Mouse (Mus musculus): Measurements from ENCODE around the gene Fgfrl1. TPM values are rescaled to one million over a fixed set of nuclear protein-coding genes. Genes with fewer than 3 reads are reported as not detected.
A peak's percentile ranks its signal among the peaks of the same experiment; 100 is the strongest.

Fgfrl1 gene
- total RNA-seq, 2 experiments from 2014 or later = 19.7 to 21.7 TPM

DNA sequence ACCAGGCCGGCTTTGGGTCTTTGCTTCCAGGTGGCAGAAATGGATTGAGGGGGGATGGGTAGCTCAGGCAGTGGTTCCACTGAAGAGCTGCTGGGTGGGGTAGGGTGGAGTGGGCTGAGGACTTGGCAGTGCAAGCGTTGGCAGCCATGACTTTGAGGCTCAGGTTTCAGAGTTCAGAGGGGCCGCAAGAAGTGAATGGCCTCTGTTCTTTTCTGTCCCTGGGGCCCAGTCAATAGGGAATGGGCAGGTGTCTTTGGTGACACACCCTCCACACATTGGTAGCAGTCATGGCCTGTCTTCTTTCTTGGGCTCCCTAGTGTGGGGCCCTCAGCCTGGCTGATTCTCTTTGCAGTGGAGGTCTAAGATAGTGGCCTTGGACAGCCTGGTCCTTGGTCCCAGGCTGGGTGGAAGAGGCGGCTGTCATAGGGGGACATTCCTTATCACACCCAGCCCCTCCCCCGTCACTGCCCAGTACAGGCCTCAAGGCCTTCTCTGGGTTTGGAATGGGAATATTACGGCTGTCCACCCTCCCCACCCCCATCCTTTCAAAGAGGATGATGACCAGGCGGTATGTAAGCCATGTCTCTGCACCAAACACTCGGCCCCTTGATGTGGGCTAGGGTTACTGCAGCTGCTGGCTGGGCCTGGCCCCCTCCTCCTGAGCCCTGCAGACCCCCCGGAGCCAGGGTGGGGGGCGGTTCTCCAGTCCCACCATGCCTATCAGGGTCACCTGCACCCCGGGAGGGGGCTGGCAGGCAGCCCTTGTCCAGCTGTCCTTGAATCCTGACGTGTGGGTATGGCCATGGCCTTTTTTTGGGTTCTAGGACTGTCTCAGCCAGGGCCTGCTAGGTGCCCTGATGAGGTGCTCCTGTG lies 11.8 kb downstream of the Fgfrl1 start:
- DNase-seq (ENCODE audit: extremely low spot score in 1 of 2, low spot score in 2 of 2) = no peak
- H3K4me3 ChIP-seq = no peak overlapping the region
- intact Hi-C loops (cut with DNase I) = no loop called here
- no peak for TF ChIP-seq CTCF (IDR thresholded peaks at IDR 0.05)
- H3K27ac ChIP-seq = no peak overlapping the region

DNA sequence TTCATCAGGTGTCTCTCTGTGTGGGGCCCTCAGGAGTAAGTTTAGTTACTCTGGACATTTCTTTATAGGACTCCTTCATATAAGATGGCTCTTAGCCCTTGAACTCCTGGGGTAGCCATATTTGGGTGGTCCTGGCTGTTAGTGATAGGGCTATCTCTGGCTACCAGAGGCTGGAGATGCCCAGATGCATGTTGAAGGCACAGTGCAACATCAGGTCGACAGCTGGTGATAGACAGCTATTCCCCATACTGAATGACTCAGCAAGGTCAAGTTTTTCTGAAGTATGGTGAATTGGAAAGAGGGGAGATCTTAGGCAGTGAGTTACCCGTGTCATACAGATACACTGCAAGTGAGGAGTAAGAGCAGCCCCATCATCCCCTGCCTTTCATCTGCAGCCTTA lies 15.6 kb downstream of the Fgfrl1 start:
- Histone ChIP-seq H3K4me3 (no peak overlapping the region), H3K27ac (no peak overlapping the region)
- TF ChIP-seq CTCF (IDR thresholded peaks at IDR 0.05) = no peak
- DNase-seq (ENCODE audit: extremely low spot score in 1 of 2, low spot score in 2 of 2) = no peak
- intact Hi-C loops (cut with DNase I) = no loop called here

DNA sequence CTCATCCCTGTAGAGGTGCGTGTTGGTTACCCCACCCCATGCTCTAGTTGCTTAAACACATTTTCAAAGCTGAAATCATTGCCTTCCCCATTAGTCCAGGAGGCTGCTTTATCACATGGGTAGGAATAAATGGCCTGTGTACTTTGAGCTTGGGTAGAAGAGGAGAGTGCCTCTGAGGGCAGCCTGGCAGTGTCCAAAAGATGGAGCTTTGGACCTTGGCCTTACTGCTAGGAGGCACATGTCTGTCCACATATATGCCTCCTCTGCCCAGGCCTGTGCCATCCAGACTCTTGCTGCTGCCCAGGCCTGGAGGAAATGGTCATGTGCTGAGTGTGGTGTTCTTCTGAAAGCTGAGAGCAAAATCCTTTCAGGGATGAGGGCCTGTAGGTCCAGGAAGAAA lies 16.2 kb downstream of the Fgfrl1 start:
- no peak for TF ChIP-seq CTCF (IDR thresholded peaks at IDR 0.05)
- no peak for DNase-seq (ENCODE audit: extremely low spot score in 1 of 2, low spot score in 2 of 2)
- H3K4me3 ChIP-seq = no peak overlapping the region
- H3K27ac ChIP-seq = no peak overlapping the region
- intact Hi-C loops (cut with DNase I) = no loop called here

DNA sequence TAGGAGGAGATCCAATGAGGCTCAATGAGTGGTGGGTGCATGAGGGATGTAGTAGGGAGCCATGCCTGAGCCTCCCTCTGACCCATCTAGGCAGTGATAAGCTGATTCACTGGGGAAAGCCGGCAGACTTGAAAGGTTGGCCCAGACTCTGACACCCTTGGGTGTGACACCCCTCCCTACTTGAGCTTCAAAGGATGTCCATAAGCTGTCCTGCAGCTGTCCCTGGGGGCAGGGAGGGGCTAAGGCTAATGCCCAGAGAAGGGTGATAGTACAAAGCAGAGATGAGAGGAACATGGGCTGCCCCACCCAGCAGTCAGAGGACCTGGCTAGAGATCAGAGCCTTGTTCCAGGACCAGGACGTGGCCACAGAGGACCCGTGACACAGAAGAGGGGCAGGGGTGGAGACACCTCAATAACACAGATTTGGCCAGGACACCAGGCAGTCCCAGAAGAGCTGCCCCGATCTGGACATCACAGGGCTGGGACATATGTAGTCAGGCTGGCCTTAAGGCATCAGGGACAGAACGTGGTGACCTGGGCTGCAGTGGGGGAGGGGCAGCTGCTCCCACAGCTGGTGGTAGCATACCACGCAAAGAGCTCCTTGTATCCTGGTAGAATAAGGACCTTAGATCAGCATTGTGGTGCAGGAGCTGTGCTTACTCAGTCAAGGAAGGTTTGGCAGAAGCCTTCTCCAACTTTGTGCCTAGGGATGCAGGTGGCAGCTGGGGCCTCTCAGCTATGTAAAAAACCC lies 17.0 kb downstream of the Fgfrl1 start:
- H3K27ac ChIP-seq = no peak overlapping the region
- no peak for DNase-seq (ENCODE audit: extremely low spot score in 1 of 2, low spot score in 2 of 2)
- no peak overlapping the region for H3K4me3 ChIP-seq
- no peak for TF ChIP-seq CTCF (IDR thresholded peaks at IDR 0.05)
- intact Hi-C loops (cut with DNase I) = no loop called here

DNA sequence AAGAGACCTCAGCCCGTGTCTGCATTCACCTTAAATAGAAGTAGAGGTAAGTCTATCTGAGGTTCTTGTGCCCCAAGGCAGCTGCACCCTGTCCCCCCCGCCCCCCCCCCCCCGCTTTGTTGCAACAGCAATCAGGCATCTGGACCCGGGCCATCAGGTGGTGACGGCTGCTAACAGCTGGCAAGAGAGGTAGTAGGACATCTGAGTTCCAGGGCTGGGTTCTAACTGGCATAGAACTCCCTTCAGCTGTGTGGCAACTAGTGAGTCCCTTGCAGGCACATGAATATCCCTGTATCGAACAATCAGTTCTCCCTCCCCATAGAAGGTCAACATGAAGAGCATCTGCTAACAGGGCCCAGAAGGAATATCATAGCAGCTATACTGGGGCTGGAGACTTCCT lies 19.8 kb downstream of the Fgfrl1 start:
- intact Hi-C loops (cut with DNase I) = loop anchor here (2.0 kb wide), 1 partner anchor 15 kb away; no protein-coding TSS in a partner anchor
- TF ChIP-seq CTCF (IDR thresholded peaks at IDR 0.05) = no peak
- DNase-seq (ENCODE audit: extremely low spot score in 1 of 2, low spot score in 2 of 2) = no peak
- Histone ChIP-seq H3K27ac (no peak overlapping the region), H3K4me3 (no peak overlapping the region)

DNA sequence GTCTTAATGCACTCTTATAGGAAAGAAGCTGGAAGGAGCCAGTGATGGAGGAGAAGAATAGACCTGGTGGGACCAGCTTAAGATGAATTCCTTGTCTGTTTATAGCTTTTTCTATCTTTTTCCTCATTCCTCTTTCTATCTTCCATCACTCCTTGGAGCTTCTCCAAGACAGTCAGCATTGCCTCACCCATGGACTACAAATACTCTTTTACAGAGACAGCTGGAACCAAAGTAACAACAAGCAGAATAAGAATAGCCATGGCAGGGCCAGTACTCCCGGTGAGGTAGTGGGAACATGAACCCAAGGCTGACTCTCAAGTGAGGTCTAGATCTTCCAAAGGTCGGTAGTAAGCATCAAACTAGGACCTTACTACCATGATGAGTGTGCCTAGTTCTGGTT lies 20.9 kb downstream of the Fgfrl1 start:
- no peak for DNase-seq (ENCODE audit: extremely low spot score in 1 of 2, low spot score in 2 of 2)
- H3K27ac ChIP-seq = no peak overlapping the region
- H3K4me3 ChIP-seq = no peak overlapping the region
- no peak for TF ChIP-seq CTCF (IDR thresholded peaks at IDR 0.05)
- intact Hi-C loops (cut with DNase I) = loop anchor here (2.0 kb wide), 1 partner anchor 16 kb away; no protein-coding TSS in a partner anchor

DNA sequence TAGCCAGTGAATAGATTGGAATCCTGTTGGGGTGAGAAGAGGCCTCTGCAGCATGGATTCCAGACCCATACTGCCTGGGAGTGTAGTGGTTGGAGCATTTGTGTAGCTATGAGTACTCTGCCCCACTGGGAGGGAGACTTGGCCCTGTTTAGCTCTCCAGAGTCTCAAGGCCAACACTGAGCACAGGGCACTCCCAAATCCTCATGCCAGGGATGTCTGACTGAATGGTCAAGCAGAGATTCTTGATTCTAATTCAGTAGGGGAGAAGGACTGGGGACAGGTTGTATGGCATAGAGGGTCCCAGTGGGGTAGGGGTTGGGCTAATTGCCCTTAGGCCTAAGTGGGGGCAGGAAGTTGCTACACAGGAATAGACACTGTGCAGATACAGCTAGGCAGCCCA lies 21.5 kb downstream of the Fgfrl1 start:
- intact Hi-C loops (cut with DNase I) = loop anchor here (2.0 kb wide), 1 partner anchor 17 kb away; no protein-coding TSS in a partner anchor
- no peak for TF ChIP-seq CTCF (IDR thresholded peaks at IDR 0.05)
- peak overlapping the region; percentile 28 for H3K27ac ChIP-seq
- DNase-seq (ENCODE audit: extremely low spot score in 1 of 2, low spot score in 2 of 2) = no peak
- H3K4me3 ChIP-seq = no peak overlapping the region

DNA sequence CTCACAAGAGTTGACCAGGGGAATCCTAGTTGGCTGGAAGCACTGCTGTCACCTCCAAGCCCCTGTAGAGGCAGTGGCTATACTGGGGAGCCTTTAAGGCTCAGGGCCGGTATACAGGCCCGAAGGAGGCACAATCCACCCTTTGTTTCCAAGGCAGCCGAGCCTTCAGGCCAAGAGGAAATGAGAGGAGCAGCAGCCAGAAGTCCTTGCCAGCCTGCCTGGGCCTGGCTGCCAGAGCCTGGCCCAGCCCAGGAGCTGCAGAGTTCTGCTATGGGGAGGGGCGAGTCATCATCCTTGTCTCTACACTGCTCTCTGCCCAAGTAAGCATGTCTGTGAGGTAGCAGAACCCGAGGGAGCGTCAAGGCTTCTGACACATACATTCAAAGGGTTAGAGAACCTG lies 22.0 kb downstream of the Fgfrl1 start:
- intact Hi-C loops (cut with DNase I) = no loop called here
- peak overlapping the region; percentile 28 for H3K27ac ChIP-seq
- DNase-seq (ENCODE audit: extremely low spot score in 1 of 2, low spot score in 2 of 2) = peak in 1 of 2 experiments; percentile 42
- no peak overlapping the region for H3K4me3 ChIP-seq
- no peak for TF ChIP-seq CTCF (IDR thresholded peaks at IDR 0.05)

DNA sequence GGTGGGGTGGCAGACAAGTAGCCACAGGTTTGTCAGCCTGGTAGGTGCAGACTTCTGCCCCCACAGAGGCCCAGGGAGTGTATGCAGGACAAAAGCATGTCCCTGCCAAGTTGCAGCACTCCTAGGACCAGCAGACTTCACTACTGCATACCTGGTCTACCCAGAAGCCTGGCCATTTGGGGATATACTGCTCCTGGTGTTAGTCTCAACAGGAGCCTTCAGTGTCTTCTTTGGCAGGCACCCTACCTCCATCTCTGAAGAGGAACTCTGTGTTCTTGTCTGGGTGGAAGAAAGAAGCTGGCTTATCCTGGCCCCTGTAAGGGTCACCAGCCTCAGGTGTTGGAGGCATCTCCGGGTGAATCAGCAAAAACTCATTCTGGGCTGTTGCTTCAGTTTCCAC lies 23.8 kb downstream of the Fgfrl1 start:
- intact Hi-C loops (cut with DNase I) = no loop called here
- no peak for DNase-seq (ENCODE audit: extremely low spot score in 1 of 2, low spot score in 2 of 2)
- no peak for TF ChIP-seq CTCF (IDR thresholded peaks at IDR 0.05)
- Histone ChIP-seq H3K4me3 (no peak overlapping the region), H3K27ac (no peak overlapping the region)

DNA sequence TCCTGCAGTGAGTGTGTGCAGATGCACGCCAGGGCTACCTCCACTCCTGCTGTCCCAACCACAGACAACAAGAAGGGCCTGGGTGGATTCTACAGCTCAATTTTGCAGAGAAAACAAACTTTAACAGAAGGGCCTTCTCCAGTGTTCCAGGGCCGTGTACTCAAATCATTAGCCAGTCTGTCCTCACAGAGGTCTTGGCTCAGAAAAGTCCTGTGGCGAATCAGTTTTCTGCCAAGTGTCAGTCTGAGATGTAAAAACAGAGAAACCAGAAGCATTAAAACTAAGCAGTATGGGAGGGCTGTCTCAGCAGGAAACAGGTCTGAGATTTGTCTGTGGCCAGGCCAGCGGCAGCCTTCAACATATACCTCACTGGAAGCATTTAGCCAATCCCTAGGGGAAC lies 25.9 kb downstream of the Fgfrl1 start:
- DNase-seq (ENCODE audit: extremely low spot score in 1 of 2, low spot score in 2 of 2) = no peak
- Histone ChIP-seq H3K27ac (no peak overlapping the region), H3K4me3 (no peak overlapping the region)
- intact Hi-C loops (cut with DNase I) = no loop called here
- TF ChIP-seq CTCF (IDR thresholded peaks at IDR 0.05) = no peak

DNA sequence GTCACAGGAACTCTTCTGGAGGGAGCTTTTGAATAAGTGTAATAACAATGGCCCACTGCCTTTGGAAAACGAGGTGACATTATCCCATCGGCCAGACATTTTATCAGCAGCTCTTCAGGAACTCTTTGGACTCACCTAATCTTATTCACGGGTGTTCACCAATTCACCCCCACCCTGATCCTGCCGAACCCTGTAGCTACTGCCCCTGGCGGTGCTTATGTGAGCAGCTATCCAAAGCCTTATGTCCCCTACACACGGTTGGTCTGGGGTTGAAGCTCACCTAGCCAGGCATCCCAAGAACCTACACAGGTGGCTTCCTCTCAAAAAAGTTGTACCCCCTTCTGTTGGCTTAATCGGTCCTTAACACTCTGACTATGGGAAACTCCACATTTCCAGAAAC lies 27.6 kb downstream of the Fgfrl1 start:
- no peak for TF ChIP-seq CTCF (IDR thresholded peaks at IDR 0.05)
- no peak overlapping the region for H3K4me3 ChIP-seq
- intact Hi-C loops (cut with DNase I) = no loop called here
- H3K27ac ChIP-seq = no peak overlapping the region
- DNase-seq (ENCODE audit: extremely low spot score in 1 of 2, low spot score in 2 of 2) = no peak

DNA sequence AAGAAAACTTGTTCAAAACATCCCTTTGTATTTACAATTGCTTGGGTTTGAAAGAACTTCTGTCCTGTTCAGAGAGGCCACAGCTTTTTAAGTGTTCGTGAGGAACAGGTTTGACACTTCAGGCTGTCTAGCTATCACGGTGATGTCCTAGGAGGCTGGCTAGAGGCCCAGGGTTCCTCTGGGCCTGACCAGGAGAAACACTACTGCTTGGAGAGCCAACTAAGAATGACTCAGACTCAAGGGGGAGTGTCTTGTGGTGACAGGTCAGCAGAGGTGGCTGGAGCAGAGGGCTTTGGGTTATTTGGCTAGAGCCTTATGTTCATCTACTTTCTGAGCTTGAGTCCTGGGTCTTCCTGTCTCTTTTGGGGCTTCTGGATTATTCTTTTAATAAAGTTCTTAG lies 31.8 kb downstream of the Fgfrl1 start:
- no peak for DNase-seq (ENCODE audit: extremely low spot score in 1 of 2, low spot score in 2 of 2)
- H3K4me3 ChIP-seq = no peak overlapping the region
- intact Hi-C loops (cut with DNase I) = no loop called here
- H3K27ac ChIP-seq = no peak overlapping the region
- no peak for TF ChIP-seq CTCF (IDR thresholded peaks at IDR 0.05)
